Mouse (Mus musculus): Measurements from ENCODE around the gene Gm4312. TPM values are rescaled to one million over a fixed set of nuclear protein-coding genes. Genes with fewer than 3 reads are reported as not detected.
A peak's percentile ranks its signal among the peaks of the same experiment; 100 is the strongest.
"Not testable (repeated sequence)": the region's sequence is repeated elsewhere in the genome, so short reads cannot be mapped to it uniquely, and the experiment has no call there.

Gene Gm4312
- total RNA-seq (2021): not detected
- long read RNA-seq, experiment 1: 0 reads
- long read RNA-seq, experiment 2: 0 reads

DNA sequence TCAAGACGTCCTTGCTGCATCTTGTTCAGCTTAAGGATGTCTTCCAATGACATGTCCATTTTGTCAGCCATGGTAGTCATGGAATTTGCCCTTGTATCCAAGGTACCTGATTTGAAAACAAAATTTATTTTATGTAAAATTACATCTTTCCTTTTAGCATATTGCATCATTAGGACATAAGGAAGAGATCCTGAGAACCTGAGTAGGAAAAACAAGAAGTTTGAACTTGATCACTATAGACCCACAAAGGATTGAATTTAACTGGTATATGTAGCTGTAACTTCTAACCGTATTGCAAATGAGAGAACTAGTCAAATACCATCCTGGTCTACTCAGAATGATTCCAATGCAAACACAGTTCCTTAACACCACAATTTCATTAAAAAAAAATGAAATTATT, at the start of gene Gm4312:
TSS of gene Gm4312 (minus strand) at position 101 of the 400 bp plus-strand sequence.
- DNase-seq: not testable (repeated sequence)

DNA sequence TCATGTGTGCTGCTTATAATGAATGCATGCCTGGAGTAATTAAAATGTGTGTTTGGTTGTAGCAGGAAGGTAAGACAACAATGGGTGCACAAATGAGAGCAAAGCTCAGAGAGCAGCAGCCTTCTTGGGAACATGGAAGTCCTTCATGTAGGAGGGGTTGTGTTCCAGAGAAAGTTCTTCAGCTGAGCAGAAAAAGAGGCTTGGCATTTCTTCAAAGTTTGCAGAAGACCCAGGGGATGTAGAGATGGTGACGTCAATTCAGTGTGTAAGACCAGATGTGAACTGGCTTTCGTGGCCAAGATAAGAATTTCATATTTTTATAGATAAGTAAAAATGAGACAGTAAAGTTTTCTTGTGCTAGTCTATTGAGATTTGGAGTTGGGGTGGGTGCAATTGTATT, 45.2 kb upstream of the Gm4312 start:
- peak; percentile 22 for DNase-seq

DNA sequence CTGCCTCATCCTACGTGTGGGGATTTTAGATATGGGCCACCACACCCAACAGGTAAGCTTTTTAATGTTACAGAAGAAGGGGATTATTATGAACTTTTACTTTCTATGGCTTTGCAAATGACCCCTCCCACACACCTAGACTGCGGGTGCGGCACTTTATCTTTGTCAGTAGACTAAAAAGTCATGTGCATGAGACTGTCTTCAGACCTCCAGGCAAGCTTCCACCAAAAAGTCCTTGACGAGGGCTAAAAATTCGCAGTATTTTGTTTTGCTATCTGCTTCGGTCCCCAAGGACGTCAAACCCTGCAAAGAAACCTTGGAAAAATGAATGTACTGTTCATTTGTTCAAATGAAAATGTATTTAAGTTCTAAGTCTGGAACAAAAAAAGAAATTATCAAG, 33.2 kb upstream of the Gm4312 start:
- no peak for DNase-seq

DNA sequence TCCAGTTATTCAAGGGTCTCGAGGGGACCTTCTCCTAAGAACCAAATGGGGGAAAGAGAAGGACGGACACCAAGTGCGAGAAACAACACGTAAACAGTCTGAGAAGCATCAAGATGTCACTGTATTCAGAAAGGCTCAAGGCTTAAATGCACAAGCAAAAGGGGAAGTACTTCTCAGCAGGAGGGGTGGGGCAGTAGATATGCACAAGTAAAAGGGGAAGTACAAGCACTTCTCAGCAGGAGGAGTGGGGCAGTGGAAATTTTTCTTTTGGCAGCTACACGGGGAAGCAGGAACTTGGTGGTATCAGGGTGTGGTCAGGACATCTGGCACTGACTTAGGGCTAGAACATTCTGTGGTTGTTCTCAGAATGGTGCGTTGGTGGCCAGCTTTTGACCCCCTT, 19.9 kb upstream of the Gm4312 start:
- not testable (repeated sequence) for DNase-seq

DNA sequence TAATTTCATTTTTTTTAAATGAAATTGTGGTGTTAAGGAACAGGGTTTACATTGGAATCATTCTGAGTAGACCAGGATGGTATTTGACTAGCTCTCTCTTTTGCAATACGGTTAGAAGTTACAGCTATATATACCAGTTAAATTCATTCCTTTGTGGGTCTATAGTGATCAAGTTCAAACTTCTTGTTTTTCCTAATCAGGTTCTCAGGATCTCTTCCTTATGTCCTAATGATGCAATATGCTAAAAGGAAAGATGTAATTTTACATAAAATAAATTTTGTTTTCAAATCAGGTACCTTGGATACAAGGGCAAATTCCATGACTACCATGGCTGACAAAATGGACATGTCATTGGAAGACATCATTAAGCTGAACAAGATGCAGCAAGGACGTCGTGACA, 21.3 kb downstream of the Gm4312 start, which contains the start of gene Gm4307:
TSS of gene Gm4307 (plus strand) at position 301 of the 400 bp plus-strand sequence.
- DNase-seq: not testable (repeated sequence)

DNA sequence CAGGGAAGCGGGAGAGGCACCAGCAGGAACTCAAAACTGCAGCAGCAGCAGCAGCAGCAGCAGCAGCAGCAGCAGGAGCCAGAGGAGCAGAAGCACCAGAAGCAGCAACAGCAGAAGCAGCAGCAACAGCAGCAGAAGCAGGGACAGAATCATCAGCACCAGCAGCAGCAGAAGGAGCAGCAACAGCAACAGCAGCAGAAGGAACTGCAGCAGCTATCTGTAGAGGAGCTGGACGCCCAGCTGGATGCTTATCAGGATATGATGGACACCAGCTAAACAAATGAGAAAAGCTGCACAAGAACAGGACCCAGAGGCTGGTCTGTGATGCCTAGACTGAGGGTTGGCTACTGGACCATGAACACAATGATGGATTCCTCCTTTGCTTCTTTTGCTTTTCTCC, 25.5 kb downstream of the Gm4312 start:
- DNase-seq: peak; percentile 7

DNA sequence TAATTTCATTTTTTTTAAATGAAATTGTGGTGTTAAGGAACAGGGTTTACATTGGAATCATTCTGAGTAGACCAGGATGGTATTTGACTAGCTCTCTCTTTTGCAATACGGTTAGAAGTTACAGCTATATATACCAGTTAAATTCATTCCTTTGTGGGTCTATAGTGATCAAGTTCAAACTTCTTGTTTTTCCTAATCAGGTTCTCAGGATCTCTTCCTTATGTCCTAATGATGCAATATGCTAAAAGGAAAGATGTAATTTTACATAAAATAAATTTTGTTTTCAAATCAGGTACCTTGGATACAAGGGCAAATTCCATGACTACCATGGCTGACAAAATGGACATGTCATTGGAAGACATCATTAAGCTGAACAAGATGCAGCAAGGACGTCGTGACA, 31.6 kb downstream of the Gm4312 start, which contains the start of gene Gm4305:
TSS of gene Gm4305 (plus strand) at position 301 of the 400 bp plus-strand sequence.
- not testable (repeated sequence) for DNase-seq

DNA sequence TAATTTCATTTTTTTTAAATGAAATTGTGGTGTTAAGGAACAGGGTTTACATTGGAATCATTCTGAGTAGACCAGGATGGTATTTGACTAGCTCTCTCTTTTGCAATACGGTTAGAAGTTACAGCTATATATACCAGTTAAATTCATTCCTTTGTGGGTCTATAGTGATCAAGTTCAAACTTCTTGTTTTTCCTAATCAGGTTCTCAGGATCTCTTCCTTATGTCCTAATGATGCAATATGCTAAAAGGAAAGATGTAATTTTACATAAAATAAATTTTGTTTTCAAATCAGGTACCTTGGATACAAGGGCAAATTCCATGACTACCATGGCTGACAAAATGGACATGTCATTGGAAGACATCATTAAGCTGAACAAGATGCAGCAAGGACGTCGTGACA, 36.7 kb downstream of the Gm4312 start, which contains the start of gene Gm4303:
TSS of gene Gm4303 (plus strand) at position 301 of the 400 bp plus-strand sequence.
- not testable (repeated sequence) for DNase-seq

DNA sequence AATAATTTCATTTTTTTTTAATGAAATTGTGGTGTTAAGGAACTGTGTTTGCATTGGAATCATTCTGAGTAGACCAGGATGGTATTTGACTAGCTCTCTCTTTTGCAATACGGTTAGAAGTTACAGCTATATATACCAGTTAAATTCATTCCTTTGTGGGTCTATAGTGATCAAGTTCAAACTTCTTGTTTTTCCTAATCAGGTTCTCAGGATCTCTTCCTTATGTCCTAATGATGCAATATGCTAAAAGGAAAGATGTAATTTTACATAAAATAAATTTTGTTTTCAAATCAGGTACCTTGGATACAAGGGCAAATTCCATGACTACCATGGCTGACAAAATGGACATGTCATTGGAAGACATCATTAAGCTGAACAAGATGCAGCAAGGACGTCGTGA, 41.8 kb downstream of the Gm4312 start, which contains the start of gene Gm4302:
TSS of gene Gm4302 (plus strand) at position 301 of the 400 bp plus-strand sequence.
- DNase-seq: not testable (repeated sequence)

DNA sequence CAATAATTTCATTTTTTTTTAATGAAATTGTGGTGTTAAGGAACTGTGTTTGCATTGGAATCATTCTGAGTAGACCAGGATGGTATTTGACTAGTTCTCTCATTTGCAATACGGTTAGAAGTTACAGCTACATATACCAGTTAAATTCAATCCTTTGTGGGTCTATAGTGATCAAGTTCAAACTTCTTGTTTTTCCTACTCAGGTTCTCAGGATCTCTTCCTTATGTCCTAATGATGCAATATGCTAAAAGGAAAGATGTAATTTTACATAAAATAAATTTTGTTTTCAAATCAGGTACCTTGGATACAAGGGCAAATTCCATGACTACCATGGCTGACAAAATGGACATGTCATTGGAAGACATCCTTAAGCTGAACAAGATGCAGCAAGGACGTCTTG, 47.0 kb downstream of the Gm4312 start, which contains the start of gene Gm4301:
TSS of gene Gm4301 (plus strand) at position 301 of the 400 bp plus-strand sequence.
- DNase-seq: not testable (repeated sequence)

Other genes starting within 250 kb of the Gm4312 start
- gene Gm4301, start 46.9 kb downstream of the Gm4312 start, total RNA-seq (2021): not detected
- gene Gm4302, start 41.7 kb downstream of the Gm4312 start, total RNA-seq (2021): not detected
- not detected for gene Gm4303, start 36.6 kb downstream of the Gm4312 start, total RNA-seq (2021)
- not detected for gene Gm4305, start 31.5 kb downstream of the Gm4312 start, total RNA-seq (2021)
- gene Gm4307, start 21.2 kb downstream of the Gm4312 start, total RNA-seq (2021): not detected
- gene Tmtc3, start 104.8 kb upstream of the Gm4312 start, total RNA-seq (2021): 10 to 100 TPM in 1 of 2 experiments, 1 to 10 TPM in 1; 6.7 to 10.4 TPM
- 1 to 10 TPM; 2.0 to 2.9 TPM for gene Cep290, start 105.0 kb upstream of the Gm4312 start, total RNA-seq (2021)
- 1 to 10 TPM; 5.4 to 7.7 TPM for gene 4930430F08Rik, start 207.9 kb upstream of the Gm4312 start, total RNA-seq (2021)
- not detected for gene 1700017N19Rik, start 207.9 kb upstream of the Gm4312 start, total RNA-seq (2021)